Mouse (Mus musculus): ENCODE results near the gene Olfr56.
"Not testable (repeated sequence)": the region's sequence is repeated elsewhere in the genome, so short reads cannot be mapped to it uniquely, and the experiment has no call there.

DNA sequence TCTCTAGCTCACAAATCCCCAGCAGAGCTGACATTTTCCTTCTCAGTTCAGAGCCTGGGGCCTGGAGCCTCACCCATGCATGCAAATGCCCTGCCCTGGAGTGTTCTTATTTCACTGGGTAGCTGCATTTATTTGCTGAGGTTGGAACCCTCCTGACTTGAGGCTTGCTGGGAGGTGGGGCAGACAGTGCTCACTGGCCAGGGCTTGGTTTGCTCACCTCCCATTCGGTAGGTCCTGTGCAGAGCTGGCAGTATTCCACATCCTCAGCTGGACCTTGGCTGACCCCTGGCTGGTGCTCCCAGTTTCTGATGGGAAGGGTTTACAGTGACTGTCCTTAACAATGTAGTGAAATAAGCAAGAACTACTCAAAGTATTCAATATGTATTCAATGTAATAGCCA lies 28.1 kb downstream of the Olfr56 start:
- not testable (repeated sequence) for TF ChIP-seq GATA1, TAL1 (IDR thresholded peaks at IDR 0.05; ENCODE audit: low read length)
